Mouse (Mus musculus): ENCODE measurements around the gene Rcbtb2.
"Not testable (repeated sequence)": the region's sequence is repeated elsewhere in the genome, so short reads cannot be mapped to it uniquely, and the experiment has no call there.

Rcbtb2 gene

GRCm38 (mm10) chr14:73122923-73123278 lies at the start of gene Rcbtb2:
Rcbtb2 (plus strand) TSS chr14:73123037.
- no peak for DNase-seq (ENCODE audit: low spot score)

GRCm38 (mm10) chr14:73083563-73083962 lies 39.3 kb upstream of the Rcbtb2 start:
- DNase-seq (ENCODE audit: low spot score), result no peak

- DNase-seq (ENCODE audit: low spot score), result no peak
Observed at GRCm38 (mm10) chr14:73086425-73086824, 36.4 kb upstream of the Rcbtb2 start.

- no peak for DNase-seq (ENCODE audit: low spot score)
Observed at GRCm38 (mm10) chr14:73087247-73087646, 35.6 kb upstream of the Rcbtb2 start.

- DNase-seq (ENCODE audit: low spot score), result no peak
Observed at GRCm38 (mm10) chr14:73087746-73088145, 35.1 kb upstream of the Rcbtb2 start.

GRCm38 (mm10) chr14:73088224-73088623 lies 34.6 kb upstream of the Rcbtb2 start:
- no peak for DNase-seq (ENCODE audit: low spot score)

- DNase-seq (ENCODE audit: low spot score), result no peak
Observed at GRCm38 (mm10) chr14:73092871-73093270, 30.0 kb upstream of the Rcbtb2 start.

- no peak for DNase-seq (ENCODE audit: low spot score)
Observed at GRCm38 (mm10) chr14:73094802-73095550, 27.9 kb upstream of the Rcbtb2 start.

GRCm38 (mm10) chr14:73098677-73099387 lies 24.0 kb upstream of the Rcbtb2 start:
- peak; percentile 70 for DNase-seq (ENCODE audit: low spot score)

GRCm38 (mm10) chr14:73102270-73102865 lies 20.5 kb upstream of the Rcbtb2 start:
- no peak for DNase-seq (ENCODE audit: low spot score)

GRCm38 (mm10) chr14:73102986-73103385 lies 19.9 kb upstream of the Rcbtb2 start:
- DNase-seq (ENCODE audit: low spot score), result not testable (repeated sequence)

GRCm38 (mm10) chr14:73104913-73105312 lies 17.9 kb upstream of the Rcbtb2 start:
- DNase-seq (ENCODE audit: low spot score), result no peak

GRCm38 (mm10) chr14:73105407-73106185 lies 17.2 kb upstream of the Rcbtb2 start:
- DNase-seq (ENCODE audit: low spot score), result no peak

GRCm38 (mm10) chr14:73106234-73106711 lies 16.6 kb upstream of the Rcbtb2 start:
- DNase-seq (ENCODE audit: low spot score), result peak; percentile 71

GRCm38 (mm10) chr14:73106957-73107356 lies 15.9 kb upstream of the Rcbtb2 start:
- DNase-seq (ENCODE audit: low spot score), result no peak

- no peak for DNase-seq (ENCODE audit: low spot score)
Observed at GRCm38 (mm10) chr14:73107371-73107770, 15.5 kb upstream of the Rcbtb2 start.

- no peak for DNase-seq (ENCODE audit: low spot score)
Observed at GRCm38 (mm10) chr14:73107952-73108351, 14.9 kb upstream of the Rcbtb2 start.

- peak; percentile 80 for DNase-seq (ENCODE audit: low spot score)
Observed at GRCm38 (mm10) chr14:73110682-73111081, 12.2 kb upstream of the Rcbtb2 start.

- DNase-seq (ENCODE audit: low spot score), result no peak
Observed at GRCm38 (mm10) chr14:73111091-73111490, 11.7 kb upstream of the Rcbtb2 start.

GRCm38 (mm10) chr14:73112186-73112840 lies 10.5 kb upstream of the Rcbtb2 start:
- DNase-seq (ENCODE audit: low spot score), result no peak

- DNase-seq (ENCODE audit: low spot score), result not testable (repeated sequence)
Observed at GRCm38 (mm10) chr14:73114952-73115351, 7.9 kb upstream of the Rcbtb2 start.

GRCm38 (mm10) chr14:73116301-73116700 lies 6.5 kb upstream of the Rcbtb2 start:
- no peak for DNase-seq (ENCODE audit: low spot score)

Measured in adipocyte (in vitro differentiated cells).